Mouse (Mus musculus) gastrocnemius, postnatal 36 days (tissue): ENCODE data around the gene Kmt2e. TPM values are rescaled to one million over a fixed set of nuclear protein-coding genes. Genes with fewer than 3 reads are reported as not detected.

Experiments
- DNase-seq, 2 experiments: peaks; one replicate each; pipeline ENCODE4 v3.0.0; 2022
- intact Hi-C: fragments of 180-260 bp; cut with DNase I; formaldehyde crosslinking; loops from one replicate; pipeline ENCODE4 v1.15.1; 2025
- total RNA-seq, 2 experiments: library from RNA; stranded (reverse); gene quantifications; 2 replicates each; pipeline ENCODE4 v1.2.3; 2021

Gene Kmt2e
- total RNA-seq, 2 experiments from 2014 or later = 22.2 to 25.6 TPM

GRCm38 (mm10) chr5:23410040-23410717 lies 24.1 kb upstream of the Kmt2e start:
- DNase-seq = no peak
- intact Hi-C loops = no loop called here

GRCm38 (mm10) chr5:23410718-23411101 lies 23.5 kb upstream of the Kmt2e start:
- intact Hi-C loops = no loop called here
- peak in 1 of 2 experiments; percentile 42 for DNase-seq

DNA sequence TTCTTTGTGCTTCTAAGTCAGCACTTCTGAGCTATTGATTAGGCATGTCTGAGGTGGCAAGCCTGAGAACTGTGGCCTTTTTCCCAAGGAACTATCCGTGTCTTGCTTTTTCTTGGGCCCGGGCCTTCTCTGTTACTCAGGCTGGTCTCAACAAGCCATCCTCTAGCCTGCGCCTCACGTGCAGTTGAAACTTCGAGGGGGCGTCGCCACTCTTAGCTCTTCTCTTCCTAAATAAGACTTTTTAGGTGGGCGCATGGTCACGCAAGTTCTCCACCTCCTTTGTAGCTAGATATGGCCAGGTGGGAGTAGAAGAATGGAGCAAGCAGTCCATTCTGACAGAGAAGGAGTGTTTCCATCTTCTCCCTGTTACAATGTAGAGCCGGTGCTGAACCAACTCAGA lies 22.6 kb upstream of the Kmt2e start:
- DNase-seq = no peak
- intact Hi-C loops = no loop called here

DNA sequence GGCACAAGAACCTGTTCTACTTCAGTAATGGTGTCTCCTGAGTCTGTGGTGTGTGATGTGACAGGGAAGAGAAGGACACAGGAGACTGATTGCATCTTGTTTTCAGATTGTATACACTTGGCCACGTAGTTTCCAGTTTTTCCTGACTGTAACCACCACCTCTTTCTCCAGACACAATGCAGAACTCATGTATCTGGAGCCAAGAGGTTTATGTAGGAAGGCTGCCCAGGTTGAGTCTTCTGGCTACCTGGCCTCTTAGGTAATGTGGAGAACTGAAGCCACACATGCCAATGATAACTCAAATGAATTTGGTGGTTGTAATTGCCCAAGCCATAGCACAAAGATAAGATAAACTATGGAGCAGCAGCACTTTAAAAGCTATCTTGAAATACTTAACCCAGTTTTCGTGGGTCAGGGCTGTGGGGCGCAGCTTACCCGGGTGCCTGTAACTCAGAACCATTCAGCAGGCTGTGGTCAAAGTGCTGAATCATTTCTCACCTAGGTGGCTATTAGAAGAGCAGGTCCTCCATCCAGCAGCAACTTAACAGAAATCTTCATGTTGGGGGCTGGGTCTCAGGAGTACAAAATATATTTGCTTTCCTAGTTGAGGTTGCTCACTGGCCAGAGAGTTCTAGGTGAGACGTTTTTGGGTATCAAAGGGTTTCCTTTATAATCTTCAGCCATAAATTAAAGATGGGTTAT lies 21.8 kb upstream of the Kmt2e start:
- DNase-seq = no peak
- intact Hi-C loops = no loop called here

- intact Hi-C loops = no loop called here
- no peak for DNase-seq
Observed at GRCm38 (mm10) chr5:23413058-23413457, 21.2 kb upstream of the Kmt2e start.

DNA sequence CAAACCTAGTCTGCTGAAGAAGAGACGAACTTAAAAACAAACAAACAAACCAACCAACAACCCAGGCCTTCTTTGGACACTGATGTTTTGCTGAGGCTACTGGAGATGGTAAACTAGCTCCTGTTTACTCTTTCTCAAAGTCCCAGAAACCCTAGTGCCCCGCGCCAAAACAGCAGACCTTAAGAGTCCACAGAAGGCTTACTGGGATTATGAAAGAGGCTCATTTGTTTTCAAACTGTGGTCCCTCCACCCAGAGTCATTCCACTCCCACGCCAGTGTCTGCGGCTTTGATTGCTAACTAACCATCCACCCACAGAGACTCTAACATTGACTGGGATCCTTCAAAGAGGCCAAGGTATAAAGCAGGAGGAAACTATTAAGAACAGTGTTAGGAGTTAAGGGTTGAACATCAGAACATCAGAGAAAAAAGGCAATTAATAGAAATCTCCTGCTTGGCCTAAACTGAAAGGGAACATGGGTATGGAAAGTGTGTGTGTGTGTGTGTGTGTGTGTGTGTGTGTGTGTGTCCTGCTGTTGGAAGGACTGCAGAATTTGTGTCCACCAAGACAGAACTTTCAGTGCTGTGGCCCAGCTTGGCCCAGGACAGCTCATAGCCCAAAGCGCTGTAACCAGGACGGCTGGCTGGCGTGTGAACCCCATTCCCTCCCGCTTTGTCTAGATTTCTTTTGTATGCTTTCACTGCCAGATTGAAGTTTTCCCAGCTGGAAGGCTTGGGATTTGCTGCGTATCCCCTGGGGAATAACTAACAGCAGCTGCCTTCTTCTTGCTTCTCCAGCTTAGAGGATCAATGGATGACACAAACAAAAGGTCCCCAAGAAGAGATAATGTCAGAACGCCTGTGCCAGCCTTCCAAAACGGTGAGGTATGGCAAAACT lies 20.4 kb upstream of the Kmt2e start:
- DNase-seq = peak; percentile 51 to 66

GRCm38 (mm10) chr5:23414490-23415126 lies 19.6 kb upstream of the Kmt2e start:
- no peak for DNase-seq
- intact Hi-C loops = loop anchor here (5.0 kb wide), 1 partner anchor 58 kb away; no protein-coding TSS in a partner anchor

More for the DNA sequence above, 20.4 kb upstream of the Kmt2e start:
- intact Hi-C loops = no loop called here

- intact Hi-C loops = loop anchor here (5.0 kb wide), 1 partner anchor 57 kb away; no protein-coding TSS in a partner anchor
- DNase-seq = no peak
Observed at GRCm38 (mm10) chr5:23415571-23416285, 18.5 kb upstream of the Kmt2e start.

DNA sequence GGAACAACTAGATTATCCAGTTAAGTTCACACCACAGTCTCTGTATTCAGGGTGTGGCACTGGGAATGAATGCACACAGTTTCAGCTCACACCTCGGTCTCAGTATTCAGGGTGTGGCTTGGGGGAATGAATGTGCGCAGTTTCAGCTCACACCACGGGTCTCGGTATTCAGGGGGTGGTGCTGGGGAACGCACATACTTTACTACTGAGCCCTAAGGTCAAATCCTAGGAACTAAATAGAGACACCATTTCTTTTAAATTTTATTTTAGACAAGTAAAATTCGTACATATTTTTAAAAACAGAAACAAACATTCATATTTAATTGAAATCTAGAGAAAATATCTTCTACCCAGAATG lies 18.0 kb upstream of the Kmt2e start:
- DNase-seq = no peak
- intact Hi-C loops = loop anchor here (5.0 kb wide), 1 partner anchor 56 kb away; no protein-coding TSS in a partner anchor

- intact Hi-C loops = loop anchor here (2.0 to 5.0 kb wide), 2 partner anchors 15 to 55 kb away; no protein-coding TSS in a partner anchor
- no peak for DNase-seq
Observed at GRCm38 (mm10) chr5:23417716-23418115, 16.5 kb upstream of the Kmt2e start.

DNA sequence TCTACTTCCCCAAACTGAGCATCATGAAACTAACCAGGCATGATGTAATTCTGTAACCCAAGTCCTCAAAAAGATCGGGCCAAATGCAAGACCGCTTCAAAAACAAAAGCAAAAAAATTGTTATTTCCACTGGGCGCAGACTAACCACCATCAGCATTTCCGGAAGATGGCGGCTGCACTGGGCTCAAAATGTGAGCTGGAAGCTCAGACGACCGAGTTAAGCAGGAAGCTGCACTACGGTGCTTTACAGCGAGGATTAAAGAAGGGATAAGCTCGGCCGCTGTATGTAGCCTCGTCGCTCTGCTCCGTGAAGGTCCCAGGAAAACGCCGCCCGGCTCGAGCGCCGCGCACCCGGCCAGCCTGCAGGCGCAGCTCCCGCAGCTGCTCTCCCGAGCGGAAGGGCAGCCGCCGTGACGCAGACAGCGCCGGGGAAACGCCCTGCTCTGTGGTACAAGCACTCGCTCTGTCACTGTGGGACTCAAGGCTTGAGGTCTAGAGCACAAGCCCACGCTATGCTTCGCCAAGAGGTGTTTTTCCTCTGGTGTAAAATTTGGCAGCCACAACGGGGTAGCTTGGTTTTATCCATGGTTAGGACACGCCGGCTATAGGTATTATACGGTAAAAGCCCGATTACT lies 16.0 kb upstream of the Kmt2e start:
- intact Hi-C loops = loop anchor here (2.0 to 5.0 kb wide), 2 partner anchors 15 to 54 kb away; no protein-coding TSS in a partner anchor

DNA sequence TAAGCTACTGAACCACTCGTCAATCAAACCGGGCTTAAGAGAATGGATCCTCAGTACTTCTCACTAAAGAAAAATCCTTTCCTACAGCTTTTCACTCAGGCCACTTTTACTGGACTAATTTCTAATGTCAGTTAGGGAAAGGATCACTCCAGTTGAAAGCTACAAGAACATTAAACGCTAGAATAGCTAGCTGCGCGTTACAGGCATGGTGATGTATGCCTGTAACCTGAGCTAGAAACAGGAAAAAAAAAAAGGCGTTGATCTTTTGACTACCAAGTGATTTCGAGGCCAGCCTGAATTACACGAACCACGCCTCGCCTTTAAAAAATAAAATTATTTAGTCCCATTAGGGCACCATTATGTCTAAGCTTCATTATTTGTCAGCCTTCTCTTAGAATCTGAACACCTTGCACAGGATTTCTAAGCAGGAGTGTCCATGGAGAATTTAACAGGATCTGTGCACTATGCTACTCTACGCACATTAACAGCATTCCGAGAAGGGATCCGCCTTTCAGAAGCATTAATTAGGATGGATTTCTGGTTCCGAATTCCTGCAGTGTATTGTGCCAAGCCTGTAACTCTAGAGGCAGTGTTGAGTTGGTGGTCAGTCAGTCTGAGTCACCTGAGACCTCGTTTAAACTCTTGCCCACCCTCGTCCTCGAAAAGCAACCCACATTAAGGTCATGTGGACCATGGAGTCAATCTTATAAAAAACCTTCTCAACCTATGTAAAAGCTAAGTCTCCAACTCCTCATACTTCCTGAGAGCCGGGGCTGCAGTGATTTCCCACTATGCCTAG lies 15.2 kb upstream of the Kmt2e start:
- DNase-seq = no peak
- intact Hi-C loops = loop anchor here (2.0 to 5.0 kb wide), 2 partner anchors 14 to 53 kb away; no protein-coding TSS in a partner anchor

More for the DNA sequence above, 16.0 kb upstream of the Kmt2e start:
- DNase-seq = peak; percentile 83 to 87

DNA sequence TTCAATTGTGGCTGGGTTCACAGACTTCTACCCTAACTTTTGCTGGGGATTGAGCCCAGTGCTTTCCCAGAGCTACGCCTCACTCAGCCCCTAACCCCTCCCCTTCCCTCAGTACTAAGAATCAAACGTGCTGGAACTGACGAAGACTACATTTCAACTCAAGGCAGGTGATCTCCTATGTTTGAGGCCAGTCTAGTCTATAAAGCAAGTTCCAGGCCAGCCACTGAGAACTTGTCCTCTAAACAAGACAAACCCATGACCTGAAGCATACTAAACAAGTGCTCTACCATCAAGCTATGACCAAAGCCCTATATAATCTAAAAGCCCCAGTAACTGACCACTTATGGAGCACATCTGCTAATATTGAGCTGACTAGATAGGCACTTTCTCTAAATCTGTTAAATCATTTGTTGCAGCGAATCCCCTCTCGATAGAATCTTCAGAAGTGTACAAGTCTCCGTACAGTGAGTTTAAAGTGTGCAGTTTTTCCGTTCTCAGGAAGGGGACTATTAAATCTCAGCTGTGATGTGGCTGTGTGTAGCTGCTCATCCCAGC lies 14.5 kb upstream of the Kmt2e start:
- no peak for DNase-seq
- intact Hi-C loops = loop anchor here (2.0 to 5.0 kb wide), 2 partner anchors 13 to 53 kb away; no protein-coding TSS in a partner anchor

DNA sequence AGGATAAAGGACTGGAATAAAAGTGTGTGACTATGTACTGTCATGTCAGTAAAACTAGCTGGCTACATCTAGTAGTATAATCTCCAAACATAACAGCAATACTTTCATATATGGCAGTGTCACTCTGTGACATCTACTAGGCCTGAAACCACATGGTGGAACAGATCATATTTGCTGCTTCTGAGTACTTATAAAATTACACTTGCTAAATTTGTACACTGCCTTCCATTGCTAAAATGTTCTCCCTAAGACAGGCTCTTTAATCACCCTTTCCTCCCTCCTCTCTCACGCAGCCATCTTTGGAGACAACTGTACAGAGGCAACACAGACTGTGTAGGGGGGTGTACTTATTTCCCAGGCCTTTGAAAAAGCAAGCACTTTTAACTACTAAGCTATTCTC lies 13.8 kb upstream of the Kmt2e start:
- DNase-seq = no peak
- intact Hi-C loops = no loop called here

GRCm38 (mm10) chr5:23421440-23421839 lies 12.8 kb upstream of the Kmt2e start:
- intact Hi-C loops = no loop called here
- DNase-seq = no peak

DNA sequence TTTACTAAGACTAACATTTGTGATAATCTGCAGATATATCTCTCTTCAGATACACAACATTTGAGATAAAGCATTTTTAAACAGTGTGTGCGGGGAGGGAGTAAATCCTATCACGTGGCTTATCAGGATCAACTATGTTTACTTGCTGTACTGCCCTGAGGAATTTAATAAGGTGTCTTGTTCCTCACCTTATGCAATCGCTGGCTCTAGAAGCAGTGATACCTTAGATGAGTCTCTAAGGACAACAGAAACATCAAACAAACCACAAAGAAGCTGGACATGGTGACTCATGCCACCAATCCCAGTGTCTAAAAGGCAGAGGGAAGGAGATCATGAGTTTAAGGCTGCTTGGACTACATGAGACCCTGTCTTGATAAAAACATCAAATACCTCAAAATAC lies 11.2 kb upstream of the Kmt2e start:
- intact Hi-C loops = no loop called here
- DNase-seq = no peak

- DNase-seq = no peak
- intact Hi-C loops = no loop called here
Observed at GRCm38 (mm10) chr5:23427501-23427900, 6.7 kb upstream of the Kmt2e start.
